Comparison of ENCODE assay signal across 10 mouse cellular contexts in genomic region chr9:11206829-11207228, GRCm38 (mm10).
DNase-seq lines count a peak whose midpoint lies in the region; ATAC-seq lines count a peak whose summit lies in the region.
"Had no signal": no experiment of that assay in that cellular context is flagged by ENCODE, and none has a peak within 500 bp of the region (broad histone marks: within the 10 kb centered on the region; RNA-seq: fewer than 3 reads in every experiment).

No protein-coding gene starts in this region.

- H3K4me1 ChIP-seq in liver, embryonic 11.5 days (replicated peaks; ENCODE audit: control insufficient read depth, insufficient read depth, low read length), result no peaks in the 10 kb centered on the region
- no peaks in the 10 kb centered on the region for H3K4me1 ChIP-seq in heart, embryonic 10.5 days
- H3K4me1 ChIP-seq: neural tube, embryonic 12.5 days had no signal

- no peak for ATAC-seq in liver, embryonic 11.5 days (replicated peaks; ENCODE audit: low FRiP score)

- H3K9ac ChIP-seq in liver, embryonic 11.5 days (ENCODE audit: low read depth, low read length), result no peak overlapping the region
- H3K9ac ChIP-seq: neural tube, embryonic 12.5 days had no signal

- DNase-seq in liver, result peak; percentile 2
- DNase-seq in liver, embryonic 11.5 days (ENCODE audit: low spot score), result no peak
- DNase-seq in frontal cortex, adult 2 months (ENCODE audit: extremely low spot score in 1 of 2, low spot score in 1 of 2), result peak; percentile 36 to 65
- DNase-seq in left cerebral cortex, postnatal 14 days (ENCODE audit: low spot score in 2 of 2), result peak; percentile 34 to 82
- DNase-seq in right cerebral cortex, postnatal 36 days (ENCODE audit: low spot score in 2 of 2), result peak; percentile 52 to 56
- DNase-seq in thymus, postnatal 0 days (ENCODE audit: low spot score), result no peak
- DNase-seq in spleen, adult 12 weeks (ENCODE audit: low spot score), result no peak
- no peak for DNase-seq in heart, embryonic 10.5 days (ENCODE audit: low spot score)
- DNase-seq: thymus, adult 2 months had no signal

- no peak overlapping the region for H3K4me3 ChIP-seq in liver, embryonic 11.5 days (ENCODE audit: low read depth, low read length)
- no peak overlapping the region for H3K4me3 ChIP-seq in heart, embryonic 10.5 days
- H3K4me3 ChIP-seq: neural tube, embryonic 12.5 days had no signal

- H3K9me3 ChIP-seq in liver, embryonic 11.5 days (ENCODE audit: control insufficient read depth, low read length), result no peaks in the 10 kb centered on the region
- no peaks in the 10 kb centered on the region for H3K9me3 ChIP-seq in heart, embryonic 10.5 days
- H3K9me3 ChIP-seq: neural tube, embryonic 12.5 days had no signal

- H3K27ac ChIP-seq in liver, embryonic 11.5 days (ENCODE audit: low read depth, low read length), result no peak overlapping the region
- H3K27ac ChIP-seq in heart, embryonic 10.5 days, result no peak overlapping the region
- H3K27ac ChIP-seq: neural tube, embryonic 12.5 days had no signal

- intact Hi-C loops in left cerebral cortex, postnatal 14 days (cut with DNase I), result no loop called here

- H3K4me2 ChIP-seq in liver, embryonic 11.5 days, result no peak overlapping the region
- H3K4me2 ChIP-seq: neural tube, embryonic 12.5 days had no signal

- 78% methylated on average over 6 of the region's 6 CpGs for WGBS in liver, embryonic 11.5 days
- WGBS in heart, embryonic 10.5 days, result 67% methylated on average over 6 of the region's 6 CpGs

- H3K27me3 ChIP-seq in liver, embryonic 11.5 days (replicated peaks; ENCODE audit: control insufficient read depth, insufficient read depth, low read length), result no peaks in the 10 kb centered on the region
- H3K27me3 ChIP-seq in heart, embryonic 10.5 days (ENCODE audit: insufficient read depth, poor library complexity, severe bottlenecking), result no peaks in the 10 kb centered on the region
- H3K27me3 ChIP-seq: neural tube, embryonic 12.5 days had no signal

- H3K36me3 ChIP-seq in liver, embryonic 11.5 days (ENCODE audit: control insufficient read depth, insufficient read depth, low read length), result no peaks in the 10 kb centered on the region
- H3K36me3 ChIP-seq in heart, embryonic 10.5 days, result no peaks in the 10 kb centered on the region
- H3K36me3 ChIP-seq: neural tube, embryonic 12.5 days had no signal

Comparison
In these comparisons a context has a peak if more than half of its experiments do, and no peak if none do; other contexts are left out.
1. DNase-seq: peak in liver (single experiment), frontal cortex, adult 2 months (2 of 2), left cerebral cortex, postnatal 14 days (2 of 2) and right cerebral cortex, postnatal 36 days (2 of 2); none in liver, embryonic 11.5 days (single experiment), thymus, postnatal 0 days (single experiment), spleen, adult 12 weeks (single experiment) and heart, embryonic 10.5 days (single experiment).